Mouse (Mus musculus): ENCODE measurements around the gene Satb1. TPM values are rescaled to one million over a fixed set of nuclear protein-coding genes. Genes with fewer than 3 reads are reported as not detected.

Satb1 gene
- polyA plus RNA-seq, 2 experiments, result 22.4 to 22.9 TPM

DNA sequence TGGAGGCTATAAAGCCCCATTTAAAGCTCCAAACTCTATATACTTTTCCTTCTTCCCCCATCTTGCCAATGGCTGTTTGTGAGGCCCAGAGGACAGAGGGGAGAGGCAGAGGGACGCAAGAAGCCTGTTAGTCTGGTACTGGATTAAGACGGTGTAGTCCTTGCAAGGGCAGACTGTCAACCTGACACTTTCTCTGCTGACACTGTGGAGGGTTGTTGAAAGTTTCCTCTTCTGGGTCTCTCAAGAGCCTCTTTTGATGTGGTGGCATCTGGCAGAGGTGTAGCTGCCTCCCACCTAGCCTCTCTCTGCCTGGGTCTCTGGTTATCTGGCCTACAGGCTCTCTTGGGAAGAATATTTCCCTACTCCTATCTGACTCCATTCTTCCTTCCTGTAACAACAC, 46.1 kb upstream of the Satb1 start:
- H3K27ac ChIP-seq (replicated peaks; ENCODE audit: low read depth, low read length), result no peak overlapping the region
- H3K36me3 ChIP-seq (ENCODE audit: control insufficient read depth, insufficient read depth, low read length), result no peaks in the 10 kb centered on the region
- no peak overlapping the region for H3K4me3 ChIP-seq (replicated peaks; ENCODE audit: low read length)
- TF ChIP-seq POLR2A (IDR thresholded peaks at IDR 0.05; ENCODE audit: borderline replicate concordance, extremely low read depth, insufficient read depth, insufficient read length), result no peak
- no peak overlapping the region for H3K9ac ChIP-seq (ENCODE audit: low read depth, low read length, severe bottlenecking)
- no peaks in the 10 kb centered on the region for H3K9me3 ChIP-seq (ENCODE audit: control insufficient read depth, low read length)
- H3K4me2 ChIP-seq (replicated peaks; ENCODE audit: low read depth, low read length, severe bottlenecking), result no peak overlapping the region
- ATAC-seq (ENCODE audit: low FRiP score, low read depth) (no peak), DNase-seq (ENCODE audit: low spot score) (no peak)
- H3K27me3 ChIP-seq (ENCODE audit: control insufficient read depth, insufficient read depth, low read length), result no peaks in the 10 kb centered on the region
- WGBS, result 46% methylated on average over 2 of the region's 2 CpGs
- no peaks in the 10 kb centered on the region for H3K4me1 ChIP-seq (ENCODE audit: control insufficient read depth, insufficient read depth, low read length)

DNA sequence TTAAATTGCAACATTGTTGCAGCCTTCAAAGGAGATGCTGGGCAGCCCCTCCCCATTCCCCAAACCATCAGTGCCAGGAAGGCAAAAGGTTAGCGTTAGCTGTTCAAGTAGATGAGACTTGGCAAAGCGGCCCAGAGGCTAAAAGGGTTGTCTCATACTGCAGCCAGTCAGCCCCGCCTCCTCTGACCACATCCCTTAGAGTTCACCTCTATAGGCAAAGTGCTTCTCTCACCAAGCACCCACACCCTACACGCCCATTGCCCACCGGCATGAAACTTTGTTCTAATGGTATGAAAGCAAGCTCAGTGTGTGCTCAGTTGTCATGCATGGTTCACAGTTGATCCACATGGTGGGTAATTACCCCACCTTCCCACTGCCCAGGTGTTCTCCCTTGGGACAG, 43.4 kb upstream of the Satb1 start:
- no peak overlapping the region for H3K9ac ChIP-seq (ENCODE audit: low read depth, low read length, severe bottlenecking)
- 93% methylated on average over 5 of the region's 5 CpGs for WGBS
- H3K9me3 ChIP-seq (ENCODE audit: control insufficient read depth, low read length), result no peaks in the 10 kb centered on the region
- no peak overlapping the region for H3K27ac ChIP-seq (replicated peaks; ENCODE audit: low read depth, low read length)
- H3K27me3 ChIP-seq (ENCODE audit: control insufficient read depth, insufficient read depth, low read length), result no peaks in the 10 kb centered on the region
- no peak for TF ChIP-seq POLR2A (IDR thresholded peaks at IDR 0.05; ENCODE audit: borderline replicate concordance, extremely low read depth, insufficient read depth, insufficient read length)
- DNase-seq (ENCODE audit: low spot score) (no peak), ATAC-seq (ENCODE audit: low FRiP score, low read depth) (no peak)
- H3K4me3 ChIP-seq (replicated peaks; ENCODE audit: low read length), result no peak overlapping the region
- H3K4me1 ChIP-seq (ENCODE audit: control insufficient read depth, insufficient read depth, low read length), result no peaks in the 10 kb centered on the region
- H3K4me2 ChIP-seq (replicated peaks; ENCODE audit: low read depth, low read length, severe bottlenecking), result no peak overlapping the region
- no peaks in the 10 kb centered on the region for H3K36me3 ChIP-seq (ENCODE audit: control insufficient read depth, insufficient read depth, low read length)

DNA sequence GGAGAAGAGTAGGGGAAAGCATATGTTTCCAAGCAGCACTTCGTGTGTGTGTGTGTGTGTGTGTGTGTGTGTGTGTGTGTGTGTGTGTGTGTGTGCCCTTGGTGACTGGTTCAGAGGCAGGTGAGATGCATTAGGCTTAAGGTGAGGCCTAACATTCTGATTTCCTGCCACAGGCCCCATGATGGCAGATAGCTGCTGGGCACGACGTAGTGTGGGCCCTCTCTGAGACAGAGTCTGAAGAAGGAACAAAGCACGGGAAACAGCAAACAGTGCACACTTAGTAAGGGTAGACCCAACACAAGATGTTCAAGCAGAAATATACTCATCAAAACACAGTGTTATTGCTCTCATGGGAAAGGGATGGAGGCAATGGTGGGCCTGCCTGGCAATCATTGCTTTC, 24.5 kb upstream of the Satb1 start:
- Histone ChIP-seq H3K9me3 (ENCODE audit: control insufficient read depth, low read length) (no peaks in the 10 kb centered on the region), H3K4me1 (ENCODE audit: control insufficient read depth, insufficient read depth, low read length) (no peaks in the 10 kb centered on the region), H3K4me2 (replicated peaks; ENCODE audit: low read depth, low read length, severe bottlenecking) (no peak overlapping the region), H3K36me3 (ENCODE audit: control insufficient read depth, insufficient read depth, low read length) (no peaks in the 10 kb centered on the region), H3K9ac (ENCODE audit: low read depth, low read length, severe bottlenecking) (no peak overlapping the region), H3K27ac (replicated peaks; ENCODE audit: low read depth, low read length) (no peak overlapping the region), H3K4me3 (replicated peaks; ENCODE audit: low read length) (no peak overlapping the region), H3K27me3 (ENCODE audit: control insufficient read depth, insufficient read depth, low read length) (no peaks in the 10 kb centered on the region)
- DNase-seq (ENCODE audit: low spot score) (no peak), ATAC-seq (ENCODE audit: low FRiP score, low read depth) (no peak)
- TF ChIP-seq POLR2A (IDR thresholded peaks at IDR 0.05; ENCODE audit: borderline replicate concordance, extremely low read depth, insufficient read depth, insufficient read length), result no peak
- 88% methylated on average over 4 of the region's 4 CpGs for WGBS

DNA sequence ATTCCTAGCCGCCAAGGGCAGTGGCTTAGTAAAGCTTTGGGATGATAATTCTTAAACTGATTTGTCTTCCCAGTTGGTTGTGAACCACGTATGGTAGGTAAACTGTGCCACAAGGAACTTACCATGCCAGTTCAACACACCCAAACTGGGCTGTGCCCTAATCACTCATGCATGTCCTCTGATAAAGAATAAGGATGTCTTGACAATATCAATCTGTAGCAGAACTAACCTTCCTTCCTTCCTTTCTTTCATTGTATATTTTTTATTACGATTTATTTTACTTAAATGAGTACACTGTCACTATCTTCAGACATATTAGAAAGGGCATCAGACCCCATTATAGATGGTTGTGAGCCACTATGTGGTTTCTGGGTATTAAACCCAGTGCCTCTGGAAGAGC, 23.2 kb upstream of the Satb1 start:
- H3K4me1 ChIP-seq (ENCODE audit: control insufficient read depth, insufficient read depth, low read length), result no peaks in the 10 kb centered on the region
- no peaks in the 10 kb centered on the region for H3K27me3 ChIP-seq (ENCODE audit: control insufficient read depth, insufficient read depth, low read length)
- H3K9me3 ChIP-seq (ENCODE audit: control insufficient read depth, low read length), result no peaks in the 10 kb centered on the region
- H3K9ac ChIP-seq (ENCODE audit: low read depth, low read length, severe bottlenecking), result no peak overlapping the region
- no peak for TF ChIP-seq POLR2A (IDR thresholded peaks at IDR 0.05; ENCODE audit: borderline replicate concordance, extremely low read depth, insufficient read depth, insufficient read length)
- ATAC-seq (ENCODE audit: low FRiP score, low read depth) (no peak), DNase-seq (ENCODE audit: low spot score) (no peak)
- no peak overlapping the region for H3K4me2 ChIP-seq (replicated peaks; ENCODE audit: low read depth, low read length, severe bottlenecking)
- H3K27ac ChIP-seq (replicated peaks; ENCODE audit: low read depth, low read length), result no peak overlapping the region
- WGBS, result 81% methylated on average over 3 of the region's 3 CpGs
- no peaks in the 10 kb centered on the region for H3K36me3 ChIP-seq (ENCODE audit: control insufficient read depth, insufficient read depth, low read length)
- no peak overlapping the region for H3K4me3 ChIP-seq (replicated peaks; ENCODE audit: low read length)

DNA sequence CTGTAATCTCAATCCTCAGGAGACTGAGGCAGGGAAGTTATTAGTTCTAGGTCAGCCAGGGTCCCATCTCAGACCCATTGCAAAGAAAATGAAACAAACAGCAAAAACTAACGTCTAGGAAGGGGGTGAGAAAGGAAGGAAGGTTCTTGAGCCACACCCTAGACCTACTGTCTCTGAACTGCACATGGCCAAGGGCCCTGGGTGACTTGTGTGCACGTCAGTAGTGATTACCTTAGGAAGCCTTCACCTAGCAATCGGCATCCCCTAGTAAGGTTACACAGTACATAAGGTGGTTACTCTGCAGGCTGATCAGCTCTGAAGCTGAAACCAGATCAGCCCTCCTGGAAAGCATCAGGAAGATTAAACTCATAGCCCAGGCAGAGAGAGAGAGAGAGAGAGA, 22.2 kb upstream of the Satb1 start:
- ATAC-seq (ENCODE audit: low FRiP score, low read depth) (no peak), DNase-seq (ENCODE audit: low spot score) (no peak)
- H3K36me3 ChIP-seq (ENCODE audit: control insufficient read depth, insufficient read depth, low read length), result no peaks in the 10 kb centered on the region
- H3K9me3 ChIP-seq (ENCODE audit: control insufficient read depth, low read length), result no peaks in the 10 kb centered on the region
- no peak overlapping the region for H3K27ac ChIP-seq (replicated peaks; ENCODE audit: low read depth, low read length)
- 78% methylated on average over 3 of the region's 3 CpGs for WGBS
- no peaks in the 10 kb centered on the region for H3K4me1 ChIP-seq (ENCODE audit: control insufficient read depth, insufficient read depth, low read length)
- H3K4me3 ChIP-seq (replicated peaks; ENCODE audit: low read length), result no peak overlapping the region
- H3K9ac ChIP-seq (ENCODE audit: low read depth, low read length, severe bottlenecking), result no peak overlapping the region
- TF ChIP-seq POLR2A (IDR thresholded peaks at IDR 0.05; ENCODE audit: borderline replicate concordance, extremely low read depth, insufficient read depth, insufficient read length), result no peak
- H3K4me2 ChIP-seq (replicated peaks; ENCODE audit: low read depth, low read length, severe bottlenecking), result no peak overlapping the region
- no peaks in the 10 kb centered on the region for H3K27me3 ChIP-seq (ENCODE audit: control insufficient read depth, insufficient read depth, low read length)

DNA sequence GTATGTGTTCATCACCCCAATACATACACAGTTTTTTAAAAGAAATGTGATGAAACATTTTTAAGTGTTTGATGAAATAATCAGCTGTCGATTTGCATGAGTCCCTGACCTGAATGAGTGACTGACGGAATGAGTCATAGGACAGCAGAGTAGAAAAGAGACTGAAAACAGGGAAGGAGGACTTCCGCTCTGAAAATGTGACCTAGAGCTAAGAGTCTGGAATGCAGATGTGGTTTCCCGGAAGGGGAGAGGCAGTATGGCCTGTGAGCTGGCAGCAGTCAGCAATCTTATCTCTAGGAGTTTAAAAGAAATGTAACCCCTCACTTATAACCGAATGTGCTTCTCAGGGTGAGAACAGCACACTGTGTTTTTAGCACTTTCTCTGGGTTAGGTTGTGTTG, 20.9 kb upstream of the Satb1 start:
- no peak overlapping the region for H3K4me2 ChIP-seq (replicated peaks; ENCODE audit: low read depth, low read length, severe bottlenecking)
- no peaks in the 10 kb centered on the region for H3K27me3 ChIP-seq (ENCODE audit: control insufficient read depth, insufficient read depth, low read length)
- H3K9me3 ChIP-seq (ENCODE audit: control insufficient read depth, low read length), result no peaks in the 10 kb centered on the region
- no peak overlapping the region for H3K27ac ChIP-seq (replicated peaks; ENCODE audit: low read depth, low read length)
- H3K4me3 ChIP-seq (replicated peaks; ENCODE audit: low read length), result no peak overlapping the region
- ATAC-seq (ENCODE audit: low FRiP score, low read depth) (no peak), DNase-seq (ENCODE audit: low spot score) (no peak)
- H3K9ac ChIP-seq (ENCODE audit: low read depth, low read length, severe bottlenecking), result no peak overlapping the region
- TF ChIP-seq POLR2A (IDR thresholded peaks at IDR 0.05; ENCODE audit: borderline replicate concordance, extremely low read depth, insufficient read depth, insufficient read length), result no peak
- WGBS, result 75% methylated on average over 5 of the region's 5 CpGs
- H3K36me3 ChIP-seq (ENCODE audit: control insufficient read depth, insufficient read depth, low read length), result no peaks in the 10 kb centered on the region
- no peaks in the 10 kb centered on the region for H3K4me1 ChIP-seq (ENCODE audit: control insufficient read depth, insufficient read depth, low read length)
